Mouse (Mus musculus) ovary, postnatal 10 days (tissue): ENCODE results near the gene Klhl40.

Experiments
- DNase-seq: peaks from one replicate; pipeline ENCODE4 v3.0.0; 2022; ENCODE audit warnings: low spot score

Gene Klhl40

GRCm38 (mm10) chr9:121777484-121778065 is at the start of gene Klhl40:
Gene Klhl40 (plus strand): TSS chr9:121777607.
- no peak for DNase-seq

- no peak for DNase-seq
Measured at GRCm38 (mm10) chr9:121740490-121740889, 36.9 kb upstream of the Klhl40 start.

GRCm38 (mm10) chr9:121741168-121741567 is 36.2 kb upstream of the Klhl40 start:
- no peak for DNase-seq

- no peak for DNase-seq
Measured at GRCm38 (mm10) chr9:121744051-121744450, 33.4 kb upstream of the Klhl40 start.

GRCm38 (mm10) chr9:121752774-121753173 is 24.6 kb upstream of the Klhl40 start:
- DNase-seq: no peak

- no peak for DNase-seq
Measured at GRCm38 (mm10) chr9:121754624-121755023, 22.8 kb upstream of the Klhl40 start.

GRCm38 (mm10) chr9:121756785-121757184 is 20.6 kb upstream of the Klhl40 start:
- no peak for DNase-seq

- no peak for DNase-seq
Measured at GRCm38 (mm10) chr9:121757432-121757831, 20.0 kb upstream of the Klhl40 start.

- no peak for DNase-seq
Measured at GRCm38 (mm10) chr9:121757835-121758814, 19.3 kb upstream of the Klhl40 start.

GRCm38 (mm10) chr9:121759091-121760081 is 18.0 kb upstream of the Klhl40 start, which contains the start of gene Zfp651:
Gene Zfp651 (plus strand): TSS chr9:121759330.
- no peak for DNase-seq

- DNase-seq: no peak
Measured at GRCm38 (mm10) chr9:121760271-121761090, 16.9 kb upstream of the Klhl40 start.

GRCm38 (mm10) chr9:121761091-121761665 is 16.2 kb upstream of the Klhl40 start:
- no peak for DNase-seq

GRCm38 (mm10) chr9:121761787-121762186 is 15.6 kb upstream of the Klhl40 start:
- no peak for DNase-seq

GRCm38 (mm10) chr9:121762248-121762647 is 15.2 kb upstream of the Klhl40 start:
- DNase-seq: no peak

GRCm38 (mm10) chr9:121762761-121763160 is 14.6 kb upstream of the Klhl40 start:
- no peak for DNase-seq

- DNase-seq: no peak
Measured at GRCm38 (mm10) chr9:121763716-121764115, 13.7 kb upstream of the Klhl40 start.

- DNase-seq: no peak
Measured at GRCm38 (mm10) chr9:121765166-121765855, 12.1 kb upstream of the Klhl40 start.

- DNase-seq: no peak
Measured at GRCm38 (mm10) chr9:121772412-121772811, 5.0 kb upstream of the Klhl40 start.

- no peak for DNase-seq
Measured at GRCm38 (mm10) chr9:121775951-121776350, 1.5 kb upstream of the Klhl40 start.

GRCm38 (mm10) chr9:121776511-121776910 is 896 bp upstream of the Klhl40 start:
- no peak for DNase-seq
